11 mouse cellular contexts compared by ENCODE assay signal in the genomic region with DNA sequence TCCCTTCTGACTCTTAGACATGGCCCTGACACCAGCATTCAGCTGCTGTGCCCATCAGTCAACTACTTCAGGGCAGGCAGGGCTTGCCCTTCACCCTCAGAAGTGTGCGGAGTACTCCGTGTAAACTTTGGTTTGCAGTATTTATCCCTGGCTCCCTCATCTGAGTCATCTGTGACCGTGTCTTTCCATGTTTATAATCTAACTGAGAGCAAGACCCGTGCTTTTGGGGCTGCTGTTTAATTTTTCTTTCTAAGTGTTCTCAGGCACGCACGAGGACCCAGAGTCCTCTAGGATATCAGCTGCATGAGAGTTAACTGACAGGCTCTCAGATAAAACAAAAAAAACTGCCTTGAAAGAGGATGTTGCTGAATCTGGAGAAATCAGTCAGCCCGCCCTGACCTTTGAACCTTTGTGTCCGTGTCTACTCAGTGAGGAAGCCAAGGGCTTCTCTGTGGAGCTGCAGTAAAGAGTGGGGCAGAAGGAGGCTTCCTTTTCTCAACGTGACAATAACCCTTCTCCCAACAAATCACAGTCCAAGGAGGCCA. TPM values are rescaled to one million over a fixed set of nuclear protein-coding genes. Genes with fewer than 3 reads are reported as not detected.
DNase-seq lines count a peak whose midpoint lies in the region; ATAC-seq lines count a peak whose summit lies in the region.
"Had no signal": no experiment of that assay in that cellular context is flagged by ENCODE, and none has a peak within 500 bp of the region (broad histone marks: within the 10 kb centered on the region; RNA-seq: fewer than 3 reads in every experiment).

No protein-coding gene starts in this region.

- H3K4me3 ChIP-seq in neural tube, embryonic 11.5 days (ENCODE audit: low read depth, low read length): no peak overlapping the region
- H3K4me3 ChIP-seq in embryonic facial prominence, embryonic 15.5 days (replicated peaks): no peak overlapping the region
- H3K4me3 ChIP-seq in stomach, embryonic 14.5 days (ENCODE audit: low read depth, low read length): no peak overlapping the region
- H3K4me3 ChIP-seq: hindbrain, embryonic 15.5 days; midbrain, embryonic 12.5 days had no signal

- 0 out of 2 replicates have a peak overlapping the region, but pooled peaks have one; percentile 1 for H3K27ac ChIP-seq in neural tube, embryonic 11.5 days (ENCODE audit: low read depth, low read length)
- H3K27ac ChIP-seq in embryonic facial prominence, embryonic 15.5 days (replicated peaks): peak overlapping the region; percentile 52
- peak overlapping the region; percentile 48; the same call in 1 of the 2 replicates for H3K27ac ChIP-seq in stomach, embryonic 14.5 days (ENCODE audit: low read length)
- H3K27ac ChIP-seq: hindbrain, embryonic 15.5 days; midbrain, embryonic 12.5 days had no signal

- no peaks in the 10 kb centered on the region for H3K9me3 ChIP-seq in neural tube, embryonic 11.5 days (ENCODE audit: control insufficient read depth, low read length)
- no peaks in the 10 kb centered on the region for H3K9me3 ChIP-seq in embryonic facial prominence, embryonic 15.5 days (replicated peaks)
- H3K9me3 ChIP-seq in stomach, embryonic 14.5 days (ENCODE audit: control insufficient read depth, low read depth, low read length): no peaks in the 10 kb centered on the region
- H3K9me3 ChIP-seq: hindbrain, embryonic 15.5 days; midbrain, embryonic 12.5 days had no signal

- H3K27me3 ChIP-seq in neural tube, embryonic 11.5 days (ENCODE audit: control insufficient read depth, insufficient read depth, low read length): no peaks in the 10 kb centered on the region
- no peaks in the 10 kb centered on the region for H3K27me3 ChIP-seq in embryonic facial prominence, embryonic 15.5 days
- no peaks in the 10 kb centered on the region for H3K27me3 ChIP-seq in stomach, embryonic 14.5 days (ENCODE audit: control insufficient read depth, insufficient read depth, low read length)
- H3K27me3 ChIP-seq: hindbrain, embryonic 15.5 days; midbrain, embryonic 12.5 days had no signal

- H3K36me3 ChIP-seq in neural tube, embryonic 11.5 days (ENCODE audit: control insufficient read depth, insufficient read depth, low read length): no peaks in the 10 kb centered on the region
- H3K36me3 ChIP-seq in embryonic facial prominence, embryonic 15.5 days: peaks cover 3% of the 10 kb centered on the region; the same call in 1 of the 2 replicates
- peaks cover 12% of the 10 kb centered on the region; the same call in 1 of the 2 replicates for H3K36me3 ChIP-seq in stomach, embryonic 14.5 days (ENCODE audit: control insufficient read depth, insufficient read depth, low read length)
- H3K36me3 ChIP-seq: hindbrain, embryonic 15.5 days; midbrain, embryonic 12.5 days had no signal

- H3K9ac ChIP-seq in neural tube, embryonic 11.5 days (ENCODE audit: low read length): no peak overlapping the region
- no peak overlapping the region for H3K9ac ChIP-seq in embryonic facial prominence, embryonic 15.5 days
- H3K9ac ChIP-seq in stomach, embryonic 14.5 days (replicated peaks; ENCODE audit: low read depth, low read length): no peak overlapping the region
- H3K9ac ChIP-seq: hindbrain, embryonic 15.5 days; midbrain, embryonic 12.5 days had no signal

- 37% methylated on average over 9 of the region's 9 CpGs for WGBS in neural tube, embryonic 11.5 days
- 40% methylated on average over 9 of the region's 9 CpGs for WGBS in embryonic facial prominence, embryonic 15.5 days
- 18% methylated on average over 9 of the region's 9 CpGs for WGBS in stomach, embryonic 14.5 days

- DNase-seq in neural tube, embryonic 11.5 days (ENCODE audit: low spot score): peak; percentile 44
- DNase-seq in neural tube, embryonic 10.5 days (ENCODE audit: extremely low spot score, low spot score): no peak
- DNase-seq in kidney, postnatal 25 days: peak; percentile 81 to 85
- no peak for DNase-seq in right cerebral cortex, adult 18-20 months
- no peak for DNase-seq in spleen, adult 12 weeks (ENCODE audit: low spot score)
- DNase-seq in cerebellum, postnatal 14 days: no peak
- DNase-seq: cerebellum, postnatal 10 days had no signal

- ATAC-seq in neural tube, embryonic 11.5 days (ENCODE audit: insufficient read depth, low FRiP score, low TSS enrichment): no peak
- no peak for ATAC-seq in embryonic facial prominence, embryonic 15.5 days (ENCODE audit: insufficient number of reproducible peaks, low FRiP score, low TSS enrichment, low read depth)
- no peak; the same call in 1 of the 2 replicates for ATAC-seq in stomach, embryonic 14.5 days (ENCODE audit: insufficient number of reproducible peaks, insufficient read depth, low FRiP score, low read depth)

- H3K4me2 ChIP-seq in neural tube, embryonic 11.5 days (ENCODE audit: low read depth): no peak overlapping the region
- no peak overlapping the region for H3K4me2 ChIP-seq in embryonic facial prominence, embryonic 15.5 days (replicated peaks)
- H3K4me2 ChIP-seq in stomach, embryonic 14.5 days (replicated peaks; ENCODE audit: low read depth, low read length): no peak overlapping the region
- H3K4me2 ChIP-seq: hindbrain, embryonic 15.5 days; midbrain, embryonic 12.5 days had no signal

- peaks cover 4% of the 10 kb centered on the region; the same call in 1 of the 2 replicates for H3K4me1 ChIP-seq in neural tube, embryonic 11.5 days (ENCODE audit: control insufficient read depth, insufficient read depth, low read length)
- peaks cover 57% of the 10 kb centered on the region for H3K4me1 ChIP-seq in embryonic facial prominence, embryonic 15.5 days
- peaks cover 49% of the 10 kb centered on the region for H3K4me1 ChIP-seq in stomach, embryonic 14.5 days (ENCODE audit: control insufficient read depth, insufficient read depth, low read length)
- H3K4me1 ChIP-seq: hindbrain, embryonic 15.5 days had no signal

RNA-seq across cellular contexts. Expression of gene Lpar1, which starts 7.7 kb away (rescaled TPM):
- 60.3 and 69.8 TPM in 2 replicates for polyA plus RNA-seq in neural tube, embryonic 11.5 days (2014; fragmentation: Nextera tagmentation; extraction: Ambion mirVana)
- 90.5 and 91.8 TPM in 2 replicates for polyA plus RNA-seq in embryonic facial prominence, embryonic 15.5 days (2015; fragmentation: Nextera tagmentation; extraction: Ambion mirVana)
- 92.6 and 99.7 TPM in 2 replicates for polyA plus RNA-seq in stomach, embryonic 14.5 days (2014; fragmentation: Nextera tagmentation; extraction: Ambion mirVana)

Comparison
In these comparisons a context has a peak if more than half of its experiments do, and no peak if none do; other contexts are left out.
1. DNase-seq: peak in neural tube, embryonic 11.5 days (single experiment) and kidney, postnatal 25 days (2 of 2); none in neural tube, embryonic 10.5 days (single experiment), right cerebral cortex, adult 18-20 months (single experiment), spleen, adult 12 weeks (single experiment) and cerebellum, postnatal 14 days (0 of 2).
2. H3K27ac ChIP-seq: peak in every context shown above with its lines; median percentile 52 in embryonic facial prominence, embryonic 15.5 days; 48 in stomach, embryonic 14.5 days; 1 in neural tube, embryonic 11.5 days.